In the genomic region with DNA sequence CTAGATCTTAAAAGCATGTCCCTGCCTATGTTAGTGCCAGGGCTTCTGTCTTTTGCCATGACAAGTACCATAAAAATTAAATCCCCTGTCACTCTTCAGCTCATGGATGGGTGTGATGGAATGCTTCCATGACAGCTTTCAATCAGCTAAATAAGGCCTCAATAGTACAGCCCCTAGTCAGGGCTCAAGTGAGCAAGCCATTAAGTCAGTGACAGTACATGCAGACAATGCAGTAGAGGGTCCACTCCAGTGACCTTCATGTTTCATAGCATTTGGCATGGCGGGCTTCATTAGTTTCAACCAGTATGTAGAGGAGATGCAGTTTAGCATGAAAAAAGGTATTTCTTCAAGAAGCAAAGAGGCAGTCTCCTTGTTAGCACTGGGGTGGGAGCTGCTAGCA, we compare ENCODE assay signal across 22 mouse cellular contexts.
DNase-seq lines count a peak whose midpoint lies in the region; ATAC-seq and TF ChIP-seq lines count a peak whose summit lies in the region.
"Had no signal": no experiment of that assay in that cellular context is flagged by ENCODE, and none has a peak within 500 bp of the region (broad histone marks: within the 10 kb centered on the region; RNA-seq: fewer than 3 reads in every experiment).

No protein-coding gene starts in this region.

- no peaks in the 10 kb centered on the region for H3K9me3 ChIP-seq in forebrain, embryonic 15.5 days
- H3K9me3 ChIP-seq in forebrain, embryonic 12.5 days: no peaks in the 10 kb centered on the region
- no peaks in the 10 kb centered on the region for H3K9me3 ChIP-seq in hindbrain, embryonic 16.5 days (ENCODE audit: control insufficient read depth, low read length)
- no peaks in the 10 kb centered on the region for H3K9me3 ChIP-seq in hindbrain, embryonic 14.5 days (ENCODE audit: control insufficient read depth, low read length)
- H3K9me3 ChIP-seq in midbrain, embryonic 13.5 days: no peaks in the 10 kb centered on the region
- H3K9me3 ChIP-seq in midbrain, embryonic 10.5 days (replicated peaks): no peaks in the 10 kb centered on the region
- H3K9me3 ChIP-seq: embryonic facial prominence, embryonic 15.5 days; G1E; heart, embryonic 13.5 days had no signal

- no peak for TF ChIP-seq POLR2A in brain, embryonic 14.5 days (IDR thresholded peaks at IDR 0.05; ENCODE audit: borderline replicate concordance, extremely low read depth, insufficient read depth, insufficient read length, poor library complexity, severe bottlenecking)

- no peak overlapping the region for H3K9ac ChIP-seq in forebrain, embryonic 15.5 days (replicated peaks)
- no peak overlapping the region for H3K9ac ChIP-seq in forebrain, embryonic 12.5 days
- H3K9ac ChIP-seq in hindbrain, embryonic 16.5 days (ENCODE audit: low read depth, low read length): no peak overlapping the region
- no peak overlapping the region for H3K9ac ChIP-seq in hindbrain, embryonic 14.5 days
- H3K9ac ChIP-seq in midbrain, embryonic 13.5 days (replicated peaks): no peak overlapping the region
- H3K9ac ChIP-seq: embryonic facial prominence, embryonic 15.5 days; heart, embryonic 13.5 days had no signal

- no peak for DNase-seq in hindbrain, embryonic 14.5 days (ENCODE audit: low spot score)
- DNase-seq in midbrain, embryonic 10.5 days (ENCODE audit: low spot score): no peak
- peak; percentile 14 for DNase-seq in brain, embryonic 14.5 days (ENCODE audit: low read depth)
- DNase-seq: adrenal gland, adult 8-10 months; adrenal gland, postnatal 36 days; B cell, adult 2 months; cerebellum, adult 11 months; cerebellum, adult 8-10 months; cerebellum, postnatal 14 days; embryo, embryonic 11 days; gastrocnemius, adult 2 months; gastrocnemius, postnatal 25 days; heart, postnatal 4 days had no signal

- no peaks in the 10 kb centered on the region for H3K36me3 ChIP-seq in forebrain, embryonic 15.5 days
- no peaks in the 10 kb centered on the region for H3K36me3 ChIP-seq in forebrain, embryonic 12.5 days (replicated peaks)
- no peaks in the 10 kb centered on the region for H3K36me3 ChIP-seq in hindbrain, embryonic 16.5 days (ENCODE audit: control insufficient read depth, insufficient read depth, low read length)
- H3K36me3 ChIP-seq in hindbrain, embryonic 14.5 days (replicated peaks; ENCODE audit: control insufficient read depth, insufficient read depth): no peaks in the 10 kb centered on the region
- H3K36me3 ChIP-seq in midbrain, embryonic 13.5 days: no peaks in the 10 kb centered on the region
- no peaks in the 10 kb centered on the region for H3K36me3 ChIP-seq in midbrain, embryonic 10.5 days
- H3K36me3 ChIP-seq: embryonic facial prominence, embryonic 15.5 days; G1E; heart, embryonic 13.5 days had no signal

- peak; percentile 19; the same call in 1 of the 2 replicates for ATAC-seq in forebrain, embryonic 15.5 days (replicated peaks)
- no peak for ATAC-seq in forebrain, embryonic 12.5 days (ENCODE audit: low FRiP score)
- ATAC-seq in hindbrain, embryonic 16.5 days: peak; percentile 51; the same call in 1 of the 2 replicates
- no peak for ATAC-seq in hindbrain, embryonic 14.5 days (ENCODE audit: low FRiP score)
- 0 out of 2 replicates have a peak, but pooled peaks have one; percentile 30 for ATAC-seq in midbrain, embryonic 13.5 days
- ATAC-seq: CD4-positive, CD25-positive, alpha-beta regulatory T cell, adult 4 months had no signal

- H3K27ac ChIP-seq in forebrain, embryonic 15.5 days (replicated peaks): no peak overlapping the region
- no peak overlapping the region for H3K27ac ChIP-seq in forebrain, embryonic 12.5 days
- H3K27ac ChIP-seq in hindbrain, embryonic 16.5 days (ENCODE audit: low read depth, low read length): no peak overlapping the region
- H3K27ac ChIP-seq in hindbrain, embryonic 14.5 days: no peak overlapping the region
- no peak overlapping the region for H3K27ac ChIP-seq in midbrain, embryonic 13.5 days
- H3K27ac ChIP-seq in midbrain, embryonic 10.5 days (replicated peaks): no peak overlapping the region
- H3K27ac ChIP-seq: embryonic facial prominence, embryonic 15.5 days; gastrocnemius, adult 2 months; heart, embryonic 13.5 days had no signal

- H3K4me2 ChIP-seq in forebrain, embryonic 15.5 days (replicated peaks): no peak overlapping the region
- H3K4me2 ChIP-seq in forebrain, embryonic 12.5 days: no peak overlapping the region
- no peak overlapping the region for H3K4me2 ChIP-seq in hindbrain, embryonic 16.5 days (ENCODE audit: low read length)
- H3K4me2 ChIP-seq in hindbrain, embryonic 14.5 days (replicated peaks): no peak overlapping the region
- H3K4me2 ChIP-seq in midbrain, embryonic 13.5 days (replicated peaks): no peak overlapping the region
- H3K4me2 ChIP-seq: embryonic facial prominence, embryonic 15.5 days; heart, embryonic 13.5 days had no signal

- peaks cover 13% of the 10 kb centered on the region for H3K4me1 ChIP-seq in forebrain, embryonic 15.5 days
- H3K4me1 ChIP-seq in forebrain, embryonic 12.5 days: peaks cover 10% of the 10 kb centered on the region
- peaks cover 4% of the 10 kb centered on the region for H3K4me1 ChIP-seq in hindbrain, embryonic 16.5 days (ENCODE audit: control insufficient read depth, insufficient read depth, low read depth, low read length)
- H3K4me1 ChIP-seq in hindbrain, embryonic 14.5 days (replicated peaks; ENCODE audit: control insufficient read depth, insufficient read depth, low read length): peaks cover 10% of the 10 kb centered on the region
- peaks cover 18% of the 10 kb centered on the region for H3K4me1 ChIP-seq in midbrain, embryonic 13.5 days (replicated peaks)
- peaks cover 13% of the 10 kb centered on the region for H3K4me1 ChIP-seq in midbrain, embryonic 10.5 days
- H3K4me1 ChIP-seq: embryonic facial prominence, embryonic 15.5 days; heart, embryonic 13.5 days had no signal

- H3K4me3 ChIP-seq in forebrain, embryonic 15.5 days: no peak overlapping the region
- H3K4me3 ChIP-seq in forebrain, embryonic 12.5 days (replicated peaks): no peak overlapping the region
- H3K4me3 ChIP-seq in hindbrain, embryonic 16.5 days (ENCODE audit: low read length): no peak overlapping the region
- H3K4me3 ChIP-seq in hindbrain, embryonic 14.5 days (replicated peaks; ENCODE audit: low read length): no peak overlapping the region
- H3K4me3 ChIP-seq in midbrain, embryonic 13.5 days (replicated peaks): no peak overlapping the region
- H3K4me3 ChIP-seq in midbrain, embryonic 10.5 days: no peak overlapping the region
- H3K4me3 ChIP-seq: embryonic facial prominence, embryonic 15.5 days; erythroblast, embryonic 14.5 days; gastrocnemius, adult 2 months; heart, embryonic 13.5 days had no signal

- no peaks in the 10 kb centered on the region for H3K27me3 ChIP-seq in forebrain, embryonic 15.5 days
- no peaks in the 10 kb centered on the region for H3K27me3 ChIP-seq in forebrain, embryonic 12.5 days
- H3K27me3 ChIP-seq in hindbrain, embryonic 16.5 days (replicated peaks; ENCODE audit: control insufficient read depth, insufficient read depth, low read length): no peaks in the 10 kb centered on the region
- no peaks in the 10 kb centered on the region for H3K27me3 ChIP-seq in hindbrain, embryonic 14.5 days (ENCODE audit: control insufficient read depth, insufficient read depth, low read length)
- no peaks in the 10 kb centered on the region for H3K27me3 ChIP-seq in midbrain, embryonic 13.5 days
- H3K27me3 ChIP-seq in midbrain, embryonic 10.5 days (ENCODE audit: low read depth, poor library complexity, severe bottlenecking): no peaks in the 10 kb centered on the region
- H3K27me3 ChIP-seq: embryonic facial prominence, embryonic 15.5 days; heart, embryonic 13.5 days had no signal

- 72% methylated on average over 1 of the region's 1 CpGs for WGBS in forebrain, embryonic 15.5 days
- WGBS in forebrain, embryonic 12.5 days: 81% methylated on average over 1 of the region's 1 CpGs
- WGBS in hindbrain, embryonic 16.5 days: 79% methylated on average over 1 of the region's 1 CpGs
- 64% methylated on average over 1 of the region's 1 CpGs for WGBS in hindbrain, embryonic 14.5 days
- WGBS in midbrain, embryonic 13.5 days: 75% methylated on average over 1 of the region's 1 CpGs
- WGBS in midbrain, embryonic 10.5 days: 84% methylated on average over 1 of the region's 1 CpGs

- TF ChIP-seq CTCF in brain, embryonic 14.5 days (IDR thresholded peaks at IDR 0.05; ENCODE audit: borderline replicate concordance, extremely low read depth, insufficient read depth, insufficient read length): no peak

Comparison
In these comparisons a context has a peak if more than half of its experiments do, and no peak if none do; other contexts are left out.
1. ATAC-seq: peak in forebrain, embryonic 15.5 days (single experiment), hindbrain, embryonic 16.5 days (single experiment) and midbrain, embryonic 13.5 days (single experiment); none in forebrain, embryonic 12.5 days (single experiment) and hindbrain, embryonic 14.5 days (single experiment).